Mouse (Mus musculus): ENCODE results near the gene Col6a3.

DNA sequence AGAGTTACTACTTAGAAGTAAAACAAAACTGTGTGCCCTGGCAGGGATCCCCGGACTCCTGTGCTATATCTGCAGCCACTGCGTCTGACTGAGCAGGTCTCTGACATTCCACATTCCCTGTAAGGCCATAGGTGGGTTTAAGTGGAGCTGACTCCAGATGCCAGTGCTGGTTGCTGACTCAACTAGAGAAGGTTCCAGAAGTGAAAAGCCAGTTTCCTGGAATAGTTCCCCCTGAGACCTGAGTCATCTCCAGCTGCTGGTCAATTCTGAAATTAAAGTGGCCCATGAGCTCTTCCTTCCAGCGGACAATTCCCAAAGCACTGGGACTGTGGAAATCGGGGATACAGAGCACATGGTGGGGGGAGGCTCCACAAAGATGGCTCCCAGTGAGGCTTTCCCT is 5.1 kb downstream of the Col6a3 start:
- TF ChIP-seq POLR2A (IDR thresholded peaks at IDR 0.05; ENCODE audit: low read depth, low read length): no peak
- no peak for TF ChIP-seq UBTF (IDR thresholded peaks at IDR 0.05; ENCODE audit: low read depth, low read length)
- TF ChIP-seq CTCF (conservative IDR thresholded peaks at IDR 0.05 in 1 of 2, IDR thresholded peaks at IDR 0.05 in 1 of 2; ENCODE audit: low read depth in 2 of 2, low read length in 2 of 2): no peak
- no peak for TF ChIP-seq CHD1 (IDR thresholded peaks at IDR 0.05; ENCODE audit: low read depth, low read length)
- no peak for TF ChIP-seq E2F4 (IDR thresholded peaks at IDR 0.05; ENCODE audit: insufficient replicate concordance, low read depth, low read length)
- no peak for TF ChIP-seq MAFK (IDR thresholded peaks at IDR 0.05; ENCODE audit: insufficient replicate concordance, low read length)
- no peak for TF ChIP-seq MXI1 (IDR thresholded peaks at IDR 0.05; ENCODE audit: low read depth, low read length)
- no peak for TF ChIP-seq USF2 (conservative IDR thresholded peaks at IDR 0.05; ENCODE audit: low read depth, low read length)
- TF ChIP-seq RCOR1 (conservative IDR thresholded peaks at IDR 0.05; ENCODE audit: low read depth, low read length): no peak
- no peak for TF ChIP-seq MAZ (IDR thresholded peaks at IDR 0.05; ENCODE audit: low read depth, low read length)
- TF ChIP-seq EP300 (IDR thresholded peaks at IDR 0.05; ENCODE audit: low read length): no peak
- TF ChIP-seq SIN3A (IDR thresholded peaks at IDR 0.05; ENCODE audit: low read length): no peak
- TF ChIP-seq MEF2A (IDR thresholded peaks at IDR 0.05; ENCODE audit: borderline replicate concordance, low read depth, low read length): no peak
